Mouse (Mus musculus): Measurements from ENCODE around the gene Ubqln5. TPM values are rescaled to one million over a fixed set of nuclear protein-coding genes. Genes with fewer than 3 reads are reported as not detected.

The Ubqln5 gene
- not detected in 2 replicates for polyA plus RNA-seq (2016; fragmentation: Nextera tagmentation; extraction: Ambion mirVana)

GRCm38 (mm10) chr7:104129726-104130125, at the start of gene Ubqln5:
Gene Ubqln5, minus strand, starts transcription at chr7:104129826.
- H3K4me1 ChIP-seq (replicated peaks): no peaks in the 10 kb centered on the region
- H3K36me3 ChIP-seq: no peaks in the 10 kb centered on the region
- H3K27me3 ChIP-seq (ENCODE audit: insufficient read depth, poor library complexity, severe bottlenecking): no peaks in the 10 kb centered on the region
- no peak within 1 kb of the TSS for H3K27ac ChIP-seq
- 91% methylated on average over 5 of the region's 5 CpGs for WGBS
- 0 out of 2 replicates have a peak, but pooled peaks cover 8% of the 10 kb centered on the region for H3K9me3 ChIP-seq
- no peak for DNase-seq (ENCODE audit: low spot score)
- H3K4me3 ChIP-seq: no peak within 1 kb of the TSS

DNA sequence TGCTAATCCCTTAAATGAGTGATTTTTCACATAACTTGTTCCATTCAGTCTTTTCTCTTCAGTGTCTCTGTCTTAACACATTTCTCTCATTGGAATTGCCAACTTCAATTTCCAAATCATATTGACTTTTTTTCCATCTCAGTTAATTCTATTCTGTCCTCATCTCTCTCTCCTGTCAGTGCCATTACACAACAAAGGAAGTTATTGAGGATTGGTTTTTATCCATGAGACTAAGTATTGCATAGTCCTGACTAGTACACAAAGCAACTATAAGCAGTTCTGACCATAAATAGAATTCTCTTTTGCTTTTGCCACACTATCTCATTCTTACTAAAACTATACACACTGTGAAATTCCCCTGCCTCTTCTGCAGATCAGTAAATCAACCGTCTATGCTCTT, 49.4 kb upstream of the Ubqln5 start:
- Histone ChIP-seq H3K9me3 (no peaks in the 10 kb centered on the region), H3K27me3 (ENCODE audit: insufficient read depth, poor library complexity, severe bottlenecking) (no peaks in the 10 kb centered on the region), H3K4me3 (no peak overlapping the region), H3K27ac (no peak overlapping the region), H3K4me1 (replicated peaks) (no peaks in the 10 kb centered on the region), H3K36me3 (no peaks in the 10 kb centered on the region)
- WGBS: 77% methylated on average over 1 of the region's 1 CpGs
- DNase-seq (ENCODE audit: low spot score): no peak

GRCm38 (mm10) chr7:104178422-104179054, 48.9 kb upstream of the Ubqln5 start:
- H3K4me1 ChIP-seq (replicated peaks): no peaks in the 10 kb centered on the region
- no peaks in the 10 kb centered on the region for H3K9me3 ChIP-seq
- H3K27me3 ChIP-seq (ENCODE audit: insufficient read depth, poor library complexity, severe bottlenecking): no peaks in the 10 kb centered on the region
- no peak overlapping the region for H3K27ac ChIP-seq
- 72% methylated on average over 5 of the region's 5 CpGs for WGBS
- DNase-seq (ENCODE audit: low spot score): no peak
- H3K4me3 ChIP-seq: no peak overlapping the region
- no peaks in the 10 kb centered on the region for H3K36me3 ChIP-seq

- Histone ChIP-seq H3K4me1 (replicated peaks) (no peaks in the 10 kb centered on the region), H3K9me3 (no peaks in the 10 kb centered on the region), H3K36me3 (no peaks in the 10 kb centered on the region), H3K27ac (no peak overlapping the region), H3K4me3 (no peak overlapping the region), H3K27me3 (ENCODE audit: insufficient read depth, poor library complexity, severe bottlenecking) (no peaks in the 10 kb centered on the region)
- DNase-seq (ENCODE audit: low spot score): no peak
- 23% methylated on average over 1 of the region's 1 CpGs for WGBS
These were observed 45.5 kb upstream of the Ubqln5 start for GRCm38 (mm10) chr7:104175085-104175484.

- H3K27me3 ChIP-seq (ENCODE audit: insufficient read depth, poor library complexity, severe bottlenecking): no peaks in the 10 kb centered on the region
- H3K36me3 ChIP-seq: no peaks in the 10 kb centered on the region
- no peaks in the 10 kb centered on the region for H3K4me1 ChIP-seq (replicated peaks)
- no peaks in the 10 kb centered on the region for H3K9me3 ChIP-seq
- 83% methylated on average over 6 of the region's 6 CpGs for WGBS
- no peak overlapping the region for H3K4me3 ChIP-seq
- no peak for DNase-seq (ENCODE audit: low spot score)
- no peak overlapping the region for H3K27ac ChIP-seq
These were observed 40.1 kb upstream of the Ubqln5 start for GRCm38 (mm10) chr7:104169634-104170204.

GRCm38 (mm10) chr7:104167105-104167504, 37.5 kb upstream of the Ubqln5 start:
- 84% methylated on average over 6 of the region's 6 CpGs for WGBS
- H3K4me1 ChIP-seq (replicated peaks): no peaks in the 10 kb centered on the region
- DNase-seq (ENCODE audit: low spot score): no peak
- H3K9me3 ChIP-seq: no peaks in the 10 kb centered on the region
- no peaks in the 10 kb centered on the region for H3K27me3 ChIP-seq (ENCODE audit: insufficient read depth, poor library complexity, severe bottlenecking)
- no peak overlapping the region for H3K27ac ChIP-seq
- H3K36me3 ChIP-seq: no peaks in the 10 kb centered on the region
- no peak overlapping the region for H3K4me3 ChIP-seq

- 80% methylated on average over 2 of the region's 2 CpGs for WGBS
- DNase-seq (ENCODE audit: low spot score): no peak
- no peaks in the 10 kb centered on the region for H3K4me1 ChIP-seq (replicated peaks)
- H3K9me3 ChIP-seq: no peaks in the 10 kb centered on the region
- H3K27me3 ChIP-seq (ENCODE audit: insufficient read depth, poor library complexity, severe bottlenecking): no peaks in the 10 kb centered on the region
- no peaks in the 10 kb centered on the region for H3K36me3 ChIP-seq
- H3K27ac ChIP-seq: no peak within 1 kb of the TSS
- no peak within 1 kb of the TSS for H3K4me3 ChIP-seq
These were observed 20.8 kb upstream of the Ubqln5 start, which contains the start of gene Ubqlnl for GRCm38 (mm10) chr7:104150456-104150855. Gene Ubqlnl, minus strand, starts transcription at chr7:104150556.

DNA sequence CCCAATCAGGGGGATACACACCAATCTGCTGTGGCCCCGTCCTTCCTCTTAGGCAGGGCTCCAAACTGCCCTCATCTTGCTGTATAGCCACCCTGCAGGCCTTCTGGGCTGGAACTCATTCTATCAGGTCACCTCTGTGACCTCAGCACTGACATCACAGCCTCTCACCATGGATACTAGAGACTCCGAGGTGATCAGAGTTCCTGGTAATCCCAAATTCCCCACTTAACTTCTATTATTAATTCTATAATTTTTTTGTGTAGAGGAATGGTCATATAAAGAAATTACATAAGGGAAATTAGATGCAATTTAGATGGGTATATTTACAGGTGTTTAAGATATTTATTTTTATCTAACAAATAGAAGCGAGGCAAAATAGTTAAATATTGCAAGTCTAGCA, 13.6 kb upstream of the Ubqln5 start, which contains the start of gene Ubqln3:
Gene Ubqln3 (minus strand): TSS at position 101 of the 400 bp plus-strand sequence.
- Histone ChIP-seq H3K4me3 (no peak within 1 kb of the TSS), H3K9me3 (no peaks in the 10 kb centered on the region), H3K27ac (no peak within 1 kb of the TSS), H3K27me3 (ENCODE audit: insufficient read depth, poor library complexity, severe bottlenecking) (no peaks in the 10 kb centered on the region), H3K36me3 (no peaks in the 10 kb centered on the region), H3K4me1 (replicated peaks) (no peaks in the 10 kb centered on the region)
- 82% methylated on average over 3 of the region's 3 CpGs for WGBS
- DNase-seq (ENCODE audit: low spot score): no peak

GRCm38 (mm10) chr7:104137305-104137704, 7.7 kb upstream of the Ubqln5 start, which contains the start of gene Olfr643:
Gene Olfr643, minus strand, starts transcription at chr7:104137405.
- H3K9me3 ChIP-seq: no peaks in the 10 kb centered on the region
- no peaks in the 10 kb centered on the region for H3K27me3 ChIP-seq (ENCODE audit: insufficient read depth, poor library complexity, severe bottlenecking)
- H3K27ac ChIP-seq: no peak within 1 kb of the TSS
- H3K4me3 ChIP-seq: no peak within 1 kb of the TSS
- 88% methylated on average over 5 of the region's 5 CpGs for WGBS
- no peak for DNase-seq (ENCODE audit: low spot score)
- no peaks in the 10 kb centered on the region for H3K36me3 ChIP-seq
- no peaks in the 10 kb centered on the region for H3K4me1 ChIP-seq (replicated peaks)

- no peaks in the 10 kb centered on the region for H3K36me3 ChIP-seq
- no peak within 1 kb of the TSS for H3K27ac ChIP-seq
- H3K4me1 ChIP-seq (replicated peaks): no peaks in the 10 kb centered on the region
- no peak within 1 kb of the TSS for H3K4me3 ChIP-seq
- H3K9me3 ChIP-seq: no peaks in the 10 kb centered on the region
- no peak for DNase-seq (ENCODE audit: low spot score)
- H3K27me3 ChIP-seq (ENCODE audit: insufficient read depth, poor library complexity, severe bottlenecking): no peaks in the 10 kb centered on the region
These were observed 25.0 kb downstream of the Ubqln5 start, which contains the start of gene Olfr646 for GRCm38 (mm10) chr7:104104757-104104972. Gene Olfr646, plus strand, starts transcription at chr7:104104873.

- WGBS: 67% methylated on average over 4 of the region's 4 CpGs
These were observed 25.5 kb downstream of the Ubqln5 start for GRCm38 (mm10) chr7:104103913-104104756.

DNA sequence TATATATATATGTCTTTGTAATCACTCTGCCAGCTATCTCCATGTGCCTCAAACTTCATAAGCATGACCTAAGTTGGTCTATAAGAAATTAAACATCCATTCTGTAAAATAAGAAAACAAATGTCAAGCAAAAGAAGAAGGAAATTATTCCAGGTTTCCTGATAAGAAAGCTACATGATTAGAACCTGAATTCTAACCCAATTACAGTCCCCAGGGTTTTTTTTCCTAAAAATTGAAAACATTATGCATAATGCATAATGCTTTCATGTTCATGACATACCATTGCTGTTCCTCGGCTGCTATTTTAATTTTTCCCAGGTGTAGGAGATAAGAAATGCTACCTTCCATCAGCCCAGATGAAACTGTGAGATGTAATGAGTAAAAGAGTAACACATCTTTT, 44.3 kb downstream of the Ubqln5 start, which contains the start of gene Olfr645:
Gene Olfr645 (minus strand): TSS at position 101 of the 400 bp plus-strand sequence.
- Histone ChIP-seq H3K9me3 (no peaks in the 10 kb centered on the region), H3K4me1 (replicated peaks) (no peaks in the 10 kb centered on the region), H3K27ac (no peak within 1 kb of the TSS), H3K27me3 (ENCODE audit: insufficient read depth, poor library complexity, severe bottlenecking) (no peaks in the 10 kb centered on the region), H3K36me3 (no peaks in the 10 kb centered on the region), H3K4me3 (no peak within 1 kb of the TSS)
- DNase-seq (ENCODE audit: low spot score): no peak
- 79% methylated on average over 1 of the region's 1 CpGs for WGBS

More at GRCm38 (mm10) chr7:104103913-104104756, 25.5 kb downstream of the Ubqln5 start:
- Histone ChIP-seq H3K27ac (no peak overlapping the region), H3K9me3 (no peaks in the 10 kb centered on the region), H3K4me3 (no peak overlapping the region), H3K27me3 (ENCODE audit: insufficient read depth, poor library complexity, severe bottlenecking) (no peaks in the 10 kb centered on the region), H3K4me1 (replicated peaks) (no peaks in the 10 kb centered on the region), H3K36me3 (no peaks in the 10 kb centered on the region)
- no peak for DNase-seq (ENCODE audit: low spot score)

Measured in hindbrain, embryonic 10.5 days (tissue).